Mouse (Mus musculus) frontal cortex, postnatal 25 days (tissue): ENCODE data around the gene Nuf2.

Source experiments
- DNase-seq, 2 experiments: peaks; one replicate each; pipeline ENCODE4 v3.0.0; 2022; ENCODE audit warnings: low spot score in 2 of 2

Gene Nuf2

DNA sequence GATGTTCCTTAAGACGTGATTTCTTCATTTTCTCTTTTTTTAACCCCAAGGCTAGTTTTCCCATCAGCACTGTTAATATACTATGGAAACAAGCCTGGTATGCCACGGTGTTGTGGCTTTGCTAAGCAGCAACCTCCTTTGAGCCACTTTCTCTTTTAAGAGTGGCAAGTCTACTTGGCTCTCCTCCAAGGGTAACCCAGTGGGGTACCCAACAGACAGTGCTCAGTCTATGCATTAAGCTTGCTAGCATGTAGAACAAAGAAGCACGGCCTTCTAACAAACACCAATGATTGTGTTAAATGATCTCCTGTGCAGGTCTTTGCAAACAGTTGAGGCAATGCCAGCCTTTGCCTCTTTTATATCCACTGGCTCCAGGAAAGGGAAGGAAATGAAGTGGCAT lies 60.1 kb downstream of the Nuf2 start:
- no peak for DNase-seq

DNA sequence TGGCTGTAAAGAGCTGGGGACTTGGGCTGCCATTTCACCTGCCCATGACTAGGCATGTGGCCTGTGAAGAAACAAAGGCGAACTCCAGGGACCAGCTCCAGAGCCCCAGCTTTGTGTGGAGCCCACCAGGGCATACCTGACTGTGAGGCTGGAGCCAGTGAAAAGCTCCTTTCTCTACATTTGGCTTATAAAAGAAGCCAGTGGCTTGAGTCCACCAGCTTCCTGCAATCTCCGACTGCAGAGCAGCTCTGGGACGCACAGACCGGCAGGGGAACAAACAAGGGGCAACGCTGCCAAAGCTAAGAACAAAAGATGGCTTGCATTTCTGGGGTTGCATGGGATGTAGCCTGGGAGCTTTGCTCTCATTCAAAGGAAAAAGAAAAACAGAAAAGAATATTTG lies 63.5 kb downstream of the Nuf2 start:
- peak in 1 of 2 experiments; percentile 20 for DNase-seq

DNA sequence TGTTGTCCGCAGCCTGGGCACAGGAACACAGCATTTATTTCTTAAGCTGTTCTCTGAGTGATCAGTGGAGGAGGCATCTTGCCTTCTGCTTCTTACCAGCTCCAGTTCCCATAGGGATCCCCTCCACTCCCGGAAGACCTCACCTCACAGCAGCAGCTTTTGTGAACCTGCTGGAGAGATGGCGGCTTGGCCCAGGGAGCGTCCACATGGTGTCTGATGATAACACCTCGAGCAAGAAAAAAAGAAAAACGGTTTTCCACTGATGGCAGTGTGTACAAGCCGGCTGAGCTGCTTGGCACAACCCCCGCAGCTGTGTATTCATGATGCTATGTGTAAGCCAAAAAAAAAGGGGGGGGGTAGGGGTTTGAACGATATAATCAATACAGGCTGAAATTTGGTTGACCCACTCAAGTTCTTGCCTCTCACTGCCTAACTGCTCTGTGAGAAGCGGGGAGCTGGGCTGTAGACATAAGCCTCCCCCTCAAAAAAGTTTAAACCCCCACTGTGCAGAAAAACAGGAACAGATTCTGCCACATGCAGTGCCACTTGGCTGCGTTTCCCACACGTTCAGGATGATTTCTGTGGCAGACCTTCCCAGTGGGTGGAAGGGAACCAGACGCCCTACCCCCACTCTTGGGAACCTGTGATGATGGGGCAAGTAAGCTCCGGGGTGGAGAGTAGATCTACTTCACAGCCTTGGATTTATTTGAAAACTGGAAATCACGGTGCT lies 68.7 kb downstream of the Nuf2 start:
- peak; percentile 48 to 61 for DNase-seq

DNA sequence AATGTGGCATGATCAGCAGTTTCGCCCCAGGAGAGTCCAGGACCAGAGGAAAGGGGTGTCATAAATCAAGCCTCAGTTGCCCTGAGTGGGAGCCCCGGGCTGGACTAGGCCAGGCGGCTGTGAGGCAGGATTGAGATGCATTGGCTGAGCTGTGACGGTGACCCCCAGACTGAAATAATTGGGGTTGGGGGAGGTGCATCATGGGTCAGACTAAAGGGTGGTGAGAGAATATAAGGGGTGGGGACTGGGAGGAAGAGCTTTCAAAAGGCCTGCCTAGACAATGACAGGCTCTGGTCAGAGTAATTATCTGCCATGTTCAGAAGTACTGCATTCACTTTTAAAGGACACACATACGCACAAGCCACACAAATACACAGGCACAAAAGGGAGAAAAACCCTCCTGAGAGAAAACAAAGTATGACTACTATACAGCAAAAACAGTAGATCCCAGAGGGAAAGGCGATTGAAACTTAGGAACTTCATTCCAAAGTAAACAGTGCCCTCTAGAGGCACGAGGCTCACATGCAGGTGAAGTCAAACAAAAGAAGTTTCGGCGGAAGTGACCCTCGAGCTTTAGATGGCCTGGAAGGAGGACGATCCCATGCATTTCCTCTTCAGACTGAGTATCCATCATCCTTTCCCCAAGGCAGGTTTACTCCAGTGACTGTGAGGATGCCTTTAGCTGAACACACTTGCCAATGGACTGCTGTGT lies 72.0 kb downstream of the Nuf2 start:
- DNase-seq: peak; percentile 28 to 29
